Mouse (Mus musculus) intestine, embryonic 14.5 days (tissue): ENCODE data around the gene Pemt. TPM values are rescaled to one million over a fixed set of nuclear protein-coding genes. Genes with fewer than 3 reads are reported as not detected.

ENCODE experiments used
- ATAC-seq: fragments of 200-750 bp; cut with Nextera tagmentation; replicated peaks from 2 replicates; pipeline ENCODE4 v1.8.0; 2017; ENCODE audit warnings: low read depth, moderate number of reproducible peaks, moderate TSS enrichment, moderate library complexity; ENCODE audit not compliant: low FRiP score, low TSS enrichment
- DNase-seq: peaks from one replicate; pipeline ENCODE4 v3.0.0-alpha.2; 2018; ENCODE audit warnings: low spot score
- H3K27ac ChIP-seq: fragments of 300-500 bp; sonication (generic); 2 replicates; pipeline ENCODE4 v1.5.1; 2014; ENCODE audit warnings: low read depth, mild to moderate bottlenecking, control low read depth
- H3K27me3 ChIP-seq: fragments of 300-500 bp; sonication (generic); replicated peaks from 2 replicates; pipeline ENCODE4 v1.6.1; 2014; ENCODE audit warnings: low read length, control low read depth; ENCODE audit not compliant: control insufficient read depth, insufficient read depth
- H3K36me3 ChIP-seq: fragments of 300-500 bp; sonication (generic); 2 replicates; pipeline ENCODE4 v1.6.1; 2014; ENCODE audit warnings: low read length, control low read depth; ENCODE audit not compliant: control insufficient read depth, insufficient read depth
- H3K4me1 ChIP-seq: fragments of 300-500 bp; sonication (generic); replicated peaks from 2 replicates; pipeline ENCODE4 v1.6.1; 2014; ENCODE audit warnings: low read length, control low read depth, mixed read lengths; ENCODE audit not compliant: control insufficient read depth, insufficient read depth
- H3K4me2 ChIP-seq: fragments of 300-500 bp; sonication (generic); 2 replicates; pipeline ENCODE4 v1.6.1; 2014; ENCODE audit warnings: low read length
- H3K4me3 ChIP-seq: fragments of 300-500 bp; sonication (generic); 2 replicates; pipeline ENCODE4 v1.5.1; 2014; ENCODE audit warnings: low read depth, low read length, control low read depth, mixed read lengths
- H3K9ac ChIP-seq: fragments of 300-500 bp; sonication (generic); 2 replicates; pipeline ENCODE4 v1.6.1; 2014; ENCODE audit warnings: mild to moderate bottlenecking, low read length
- H3K9me3 ChIP-seq: fragments of 300-500 bp; sonication (generic); 2 replicates; pipeline ENCODE4 v1.6.1; 2016; ENCODE audit warnings: low read length, control low read depth; ENCODE audit not compliant: control insufficient read depth
- WGBS: fragments of 180-500 bp; shearing (Covaris S2); extraction: QIAGEN DNeasy Blood & Tissue Kit; methylation state at CpG from one replicate; pipeline ENCODE4 v1.1.7; 2014; 5-methylcytosine and 5-hydroxymethylcytosine counted together
- polyA plus RNA-seq: library from polyadenylated mRNA; unstranded; fragments of >200 nt; fragmentation: Nextera tagmentation; extraction: Ambion mirVana; gene quantifications from 2 replicates; pipeline ENCODE4 v1.2.1, GENCODE M21; 2014

Pemt gene
- polyA plus RNA-seq, 1 experiment from 2014 or later: 9.1 TPM

GRCm38 (mm10) chr11:60065267-60065666 is 19.0 kb upstream of the Pemt start:
- Histone ChIP-seq H3K36me3 (no peaks in the 10 kb centered on the region), H3K27ac (no peak overlapping the region), H3K9me3 (no peaks in the 10 kb centered on the region), H3K9ac (no peak overlapping the region), H3K4me1 (no peaks in the 10 kb centered on the region), H3K4me3 (no peak overlapping the region), H3K4me2 (no peak overlapping the region), H3K27me3 (no peaks in the 10 kb centered on the region)
- no peak for DNase-seq
- 57% methylated on average over 1 of the region's 1 CpGs for WGBS
- ATAC-seq: no peak

GRCm38 (mm10) chr11:60061504-60062006 is 15.3 kb upstream of the Pemt start:
- Histone ChIP-seq H3K4me2 (no peak overlapping the region), H3K9me3 (no peaks in the 10 kb centered on the region), H3K36me3 (no peaks in the 10 kb centered on the region), H3K4me1 (no peaks in the 10 kb centered on the region), H3K4me3 (no peak overlapping the region), H3K27me3 (no peaks in the 10 kb centered on the region), H3K27ac (no peak overlapping the region), H3K9ac (no peak overlapping the region)
- DNase-seq (no peak), ATAC-seq (no peak)
- 70% methylated on average over 4 of the region's 4 CpGs for WGBS

- Histone ChIP-seq H3K9ac (no peak overlapping the region), H3K4me1 (no peaks in the 10 kb centered on the region), H3K27me3 (no peaks in the 10 kb centered on the region), H3K4me2 (no peak overlapping the region), H3K4me3 (no peak overlapping the region), H3K36me3 (no peaks in the 10 kb centered on the region), H3K27ac (no peak overlapping the region), H3K9me3 (no peaks in the 10 kb centered on the region)
- 95% methylated on average over 2 of the region's 2 CpGs for WGBS
- ATAC-seq (no peak), DNase-seq (no peak)
Observed at GRCm38 (mm10) chr11:60060026-60060425, 13.7 kb upstream of the Pemt start.

- H3K4me2 ChIP-seq: no peak overlapping the region
- no peak overlapping the region for H3K9ac ChIP-seq
- ATAC-seq (no peak), DNase-seq (no peak)
- H3K4me3 ChIP-seq: no peak overlapping the region
- H3K9me3 ChIP-seq: no peaks in the 10 kb centered on the region
- H3K27me3 ChIP-seq: no peaks in the 10 kb centered on the region
- 66% methylated on average over 10 of the region's 10 CpGs for WGBS
- H3K4me1 ChIP-seq: no peaks in the 10 kb centered on the region
- H3K36me3 ChIP-seq: no peaks in the 10 kb centered on the region
- H3K27ac ChIP-seq: no peak overlapping the region
Observed at GRCm38 (mm10) chr11:60058441-60058840, 12.2 kb upstream of the Pemt start.

- H3K36me3 ChIP-seq: no peaks in the 10 kb centered on the region
- no peak for ATAC-seq
- 72% methylated on average over 2 of the region's 2 CpGs for WGBS
- H3K27me3 ChIP-seq: no peaks in the 10 kb centered on the region
- no peak overlapping the region for H3K4me3 ChIP-seq
- no peak overlapping the region for H3K4me2 ChIP-seq
- H3K9ac ChIP-seq: no peak overlapping the region
- H3K27ac ChIP-seq: no peak overlapping the region
- no peak for DNase-seq
- H3K4me1 ChIP-seq: no peaks in the 10 kb centered on the region
- no peaks in the 10 kb centered on the region for H3K9me3 ChIP-seq
Observed at GRCm38 (mm10) chr11:60057987-60058386, 11.7 kb upstream of the Pemt start.

GRCm38 (mm10) chr11:60056520-60056919 is 10.2 kb upstream of the Pemt start:
- 80% methylated on average over 6 of the region's 6 CpGs for WGBS
- Histone ChIP-seq H3K4me2 (no peak overlapping the region), H3K4me1 (no peaks in the 10 kb centered on the region), H3K9ac (no peak overlapping the region), H3K9me3 (no peaks in the 10 kb centered on the region), H3K36me3 (no peaks in the 10 kb centered on the region), H3K27ac (no peak overlapping the region), H3K27me3 (no peaks in the 10 kb centered on the region), H3K4me3 (no peak overlapping the region)
- no peak for DNase-seq
- ATAC-seq: no peak

GRCm38 (mm10) chr11:60048841-60049240 is 2.6 kb upstream of the Pemt start:
- no peak overlapping the region for H3K4me3 ChIP-seq
- no peak overlapping the region for H3K9ac ChIP-seq
- no peaks in the 10 kb centered on the region for H3K36me3 ChIP-seq
- WGBS: 88% methylated on average over 2 of the region's 2 CpGs
- H3K4me1 ChIP-seq: peaks cover 5% of the 10 kb centered on the region; the same call in 1 of the 2 replicates
- H3K4me2 ChIP-seq: no peak overlapping the region
- ATAC-seq (no peak), DNase-seq (no peak)
- H3K9me3 ChIP-seq: no peaks in the 10 kb centered on the region
- H3K27ac ChIP-seq: no peak overlapping the region
- H3K27me3 ChIP-seq: no peaks in the 10 kb centered on the region

GRCm38 (mm10) chr11:60045676-60046057 is 622 bp downstream of the Pemt start:
- H3K36me3 ChIP-seq: no peaks in the 10 kb centered on the region
- no peak for DNase-seq
- H3K4me2 ChIP-seq: peak overlapping the region; percentile 82
- peak overlapping the region; percentile 69 for H3K4me3 ChIP-seq
- peak; percentile 28 for ATAC-seq
- H3K9ac ChIP-seq: peak overlapping the region; percentile 69
- peak overlapping the region; percentile 90 for H3K27ac ChIP-seq
- no peaks in the 10 kb centered on the region for H3K27me3 ChIP-seq
- H3K4me1 ChIP-seq: peaks cover 5% of the 10 kb centered on the region; the same call in 1 of the 2 replicates
- WGBS: 8% methylated on average over 3 of the region's 3 CpGs
- H3K9me3 ChIP-seq: no peaks in the 10 kb centered on the region

- Histone ChIP-seq H3K4me3 (no peak overlapping the region), H3K27ac (no peak overlapping the region), H3K9me3 (no peaks in the 10 kb centered on the region), H3K27me3 (no peaks in the 10 kb centered on the region), H3K4me2 (no peak overlapping the region), H3K4me1 (peaks cover 5% of the 10 kb centered on the region; the same call in 1 of the 2 replicates), H3K36me3 (no peaks in the 10 kb centered on the region), H3K9ac (no peak overlapping the region)
- DNase-seq (no peak), ATAC-seq (no peak)
- 92% methylated on average over 1 of the region's 1 CpGs for WGBS
Observed at GRCm38 (mm10) chr11:60044777-60045176, 1.5 kb downstream of the Pemt start.
